Mouse (Mus musculus) kidney, adult 2 months (tissue): ENCODE measurements around the gene P3h4.

Experiments used
- CTCF ChIP-seq: fragments of 200-500 bp; conservative IDR thresholded peaks from 2 replicates; pipeline ENCODE4 v1.5.1; 2011; ENCODE audit warnings: low read depth, mild to moderate bottlenecking, control low read depth, low read length, moderate library complexity, mixed read lengths; ENCODE audit not compliant: insufficient read depth, insufficient read length
- POLR2A ChIP-seq: fragments of 200-500 bp; IDR thresholded peaks from one replicate; pipeline ENCODE4 v1.6.1; 2011; ENCODE audit warnings: low read depth, low read length, control low read depth

DNA sequence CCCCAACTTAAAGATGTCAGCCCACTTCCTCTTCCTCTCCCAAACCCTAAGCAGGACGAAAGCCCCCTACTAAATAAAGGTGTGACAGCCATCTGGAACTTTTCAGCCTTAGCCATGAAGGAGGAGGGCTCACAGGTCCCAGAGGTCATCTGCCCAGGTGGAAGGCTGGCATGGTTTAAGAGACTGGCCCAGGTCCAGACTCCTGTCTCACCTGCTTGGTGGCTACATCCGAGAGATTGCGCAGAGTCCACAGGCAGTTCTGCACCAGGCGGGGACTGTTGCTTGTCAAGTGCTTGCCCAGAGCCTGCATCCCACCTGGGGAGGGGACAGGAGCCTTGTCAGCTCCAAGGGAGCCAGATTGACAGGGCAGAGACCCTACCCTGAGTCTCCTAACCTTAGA is 35.3 kb downstream of the P3h4 start:
- TF ChIP-seq POLR2A = no peak
- TF ChIP-seq CTCF = no peak
